Mouse (Mus musculus) left cerebral cortex, adult 9 months (tissue): Measurements from ENCODE around the gene Ager.

Experiments
- DNase-seq, 2 experiments: peaks; one replicate each; pipeline ENCODE4 v3.0.0; 2022; ENCODE audit warnings: low spot score in 2 of 2

Gene Ager

GRCm38 (mm10) chr17:34604511-34605237, 7.0 kb downstream of the Ager start:
- no peak for DNase-seq

- peak; percentile 91 to 97 for DNase-seq
Observed at GRCm38 (mm10) chr17:34605609-34606008, 7.9 kb downstream of the Ager start.

DNA sequence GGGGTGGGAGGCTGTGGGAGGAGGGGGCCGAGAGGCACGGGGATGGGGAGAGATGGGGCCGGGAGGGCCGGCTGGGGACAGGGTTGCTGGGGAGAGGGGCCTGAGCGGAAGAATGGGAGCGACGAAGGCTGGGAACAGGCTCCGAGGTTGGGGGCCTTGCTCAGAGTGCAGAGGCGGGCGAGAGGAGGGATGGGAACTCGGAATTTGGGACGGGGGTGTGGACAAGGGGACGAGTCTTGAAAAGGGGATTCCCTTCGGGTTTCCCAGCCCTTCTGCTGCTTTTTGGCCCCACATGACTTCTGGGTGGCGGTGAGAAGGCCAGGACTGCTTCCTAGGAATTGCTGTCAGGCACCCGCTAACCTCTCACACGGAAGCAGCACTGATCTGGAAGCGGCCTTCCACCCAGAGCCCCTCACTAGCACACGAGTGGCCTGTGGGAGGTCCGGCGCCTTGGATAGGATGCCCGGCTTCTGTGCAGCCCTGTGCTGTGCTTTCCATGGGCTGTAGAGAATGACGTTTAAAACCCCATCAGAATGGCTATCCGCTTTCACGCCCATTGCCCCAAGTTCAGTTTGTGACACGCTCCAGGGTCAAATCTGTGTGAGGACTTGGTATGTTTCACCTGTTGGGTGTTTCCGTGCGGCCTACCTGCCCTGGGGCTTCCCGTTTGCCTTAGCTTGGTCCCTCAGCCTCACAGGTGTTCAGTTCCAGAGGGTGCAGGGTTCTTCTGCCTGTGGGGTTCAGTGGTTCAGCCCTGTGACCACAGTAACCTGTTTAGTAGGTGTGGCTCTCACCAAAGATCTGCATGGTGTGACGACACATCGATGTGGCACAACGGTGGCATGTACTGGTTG, 8.8 kb downstream of the Ager start:
- no peak for DNase-seq

DNA sequence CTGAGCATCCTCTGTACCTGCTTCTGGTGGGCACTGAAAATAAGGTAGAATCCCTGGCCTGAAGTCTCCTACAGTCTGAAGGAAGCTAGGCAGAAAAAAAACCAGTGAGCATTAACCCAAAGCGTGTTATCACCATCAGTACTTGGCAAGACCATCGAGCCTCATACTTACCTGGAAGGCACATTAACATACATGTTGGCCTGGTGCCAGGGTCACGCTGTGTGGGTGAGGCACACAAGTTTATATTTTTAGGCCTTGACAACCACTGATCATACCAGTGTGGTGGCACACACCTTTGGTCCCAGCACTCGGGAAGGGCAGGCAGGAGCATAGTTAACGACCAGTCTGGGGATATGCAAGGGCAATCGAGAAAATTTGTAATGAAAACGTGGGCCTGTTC, 10.3 kb downstream of the Ager start:
- DNase-seq = no peak

GRCm38 (mm10) chr17:34611050-34611449, 13.4 kb downstream of the Ager start:
- DNase-seq = no peak

GRCm38 (mm10) chr17:34613054-34613645, 15.5 kb downstream of the Ager start:
- DNase-seq = no peak

GRCm38 (mm10) chr17:34613830-34614229, 16.2 kb downstream of the Ager start:
- DNase-seq = no peak

GRCm38 (mm10) chr17:34615871-34616270, 18.2 kb downstream of the Ager start, which contains the start of gene Egfl8:
Gene Egfl8 (minus strand): TSS chr17:34615971.
- DNase-seq = no peak

GRCm38 (mm10) chr17:34618999-34619398, 21.3 kb downstream of the Ager start:
- no peak for DNase-seq

DNA sequence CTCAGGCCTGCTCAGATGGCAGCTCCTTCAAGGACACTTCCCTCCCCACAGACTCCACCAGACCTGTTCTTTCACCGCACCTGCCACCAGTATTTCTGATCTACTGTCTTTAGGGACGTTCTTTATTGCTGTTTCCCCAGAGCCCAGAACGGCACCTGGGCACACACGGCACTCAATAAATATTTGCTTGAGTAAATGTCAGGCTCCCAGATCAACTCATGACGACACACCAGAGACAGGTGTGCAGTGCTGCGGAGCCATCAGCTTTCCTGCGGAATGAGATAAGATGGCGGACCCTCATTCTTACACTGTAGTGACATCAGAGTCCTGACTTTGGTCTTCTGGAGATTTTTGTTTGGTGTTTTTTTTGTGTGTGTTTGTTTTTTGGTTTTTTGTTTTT, 23.3 kb downstream of the Ager start:
- no peak for DNase-seq

- no peak for DNase-seq
Observed at GRCm38 (mm10) chr17:34623161-34623560, 25.5 kb downstream of the Ager start.

DNA sequence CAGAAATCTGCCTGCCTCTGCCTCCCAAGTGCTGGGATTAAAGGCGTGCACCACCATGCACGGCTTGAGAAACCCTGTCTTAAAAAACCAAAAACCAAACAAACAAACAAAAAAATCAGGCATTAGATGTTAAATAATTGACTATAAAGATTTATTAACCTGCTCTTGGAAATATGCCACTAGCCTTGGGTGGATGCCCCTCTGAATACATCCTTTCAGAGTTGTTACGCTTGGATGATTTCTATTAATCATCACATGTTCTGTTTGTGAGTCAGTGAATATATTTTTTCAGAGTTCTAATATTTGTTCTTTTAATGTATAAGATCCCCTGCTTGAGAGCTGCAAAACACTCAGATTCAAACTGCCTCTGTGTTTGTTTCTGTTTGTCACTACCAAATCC, 27.3 kb downstream of the Ager start:
- no peak for DNase-seq

GRCm38 (mm10) chr17:34626062-34626772, 28.6 kb downstream of the Ager start:
- no peak for DNase-seq

- DNase-seq = no peak
Observed at GRCm38 (mm10) chr17:34626773-34627092, 29.1 kb downstream of the Ager start.

GRCm38 (mm10) chr17:34627093-34627942, 29.7 kb downstream of the Ager start:
- peak in 1 of 2 experiments; percentile 87 for DNase-seq

DNA sequence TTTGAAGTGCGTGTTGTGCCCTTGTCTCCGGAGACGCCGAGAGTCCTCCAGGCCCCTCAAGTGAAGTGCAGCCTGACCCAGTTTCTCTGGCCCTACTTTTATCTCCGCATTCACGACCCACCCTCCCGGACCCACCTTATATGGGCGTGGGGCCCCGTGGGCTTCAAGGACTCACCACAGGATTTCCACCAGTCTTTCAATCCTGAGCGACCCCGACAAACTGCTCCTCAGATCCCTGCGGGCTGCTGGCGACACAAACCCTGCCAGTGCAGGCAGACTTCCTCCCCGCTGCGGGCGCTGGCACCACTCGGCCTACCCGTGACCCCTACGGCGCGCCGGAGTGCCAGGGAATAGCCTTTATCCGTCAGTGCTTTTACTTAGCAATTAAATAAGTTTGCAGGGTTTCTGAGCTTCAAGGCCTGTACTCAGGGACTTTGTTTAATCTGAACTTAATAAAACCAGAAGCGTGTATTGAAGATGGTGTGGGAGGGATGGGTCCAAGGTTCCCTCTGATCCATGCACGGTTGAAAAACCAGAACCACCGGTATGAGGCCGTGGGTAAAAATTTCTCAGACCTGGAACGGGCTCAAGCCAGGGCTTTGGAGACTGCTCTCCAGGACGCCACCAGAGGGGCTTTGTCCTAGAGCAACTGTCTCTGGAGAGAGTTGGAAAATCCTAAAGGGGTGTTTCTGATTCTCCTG, 30.4 kb downstream of the Ager start, which contains the start of gene Ppt2:
TSS of gene Ppt2 (minus strand) at position 568 of the 701 bp plus-strand sequence.
- DNase-seq = no peak

DNA sequence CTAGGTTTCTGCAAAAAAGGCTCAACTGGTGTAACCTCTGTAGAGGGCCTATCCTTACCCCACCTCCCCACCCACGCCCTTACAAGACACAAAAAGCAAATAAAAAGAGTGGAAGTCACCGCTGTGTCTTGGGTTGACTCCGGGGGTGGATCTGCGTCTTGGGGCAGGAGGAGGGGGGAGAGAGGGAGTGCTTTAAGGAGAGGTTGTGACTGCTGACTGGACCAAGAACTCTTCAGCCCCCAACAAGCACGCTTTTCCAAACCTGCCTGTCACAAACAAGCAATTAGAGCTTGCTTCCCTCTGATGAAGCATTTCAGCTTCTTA, 30.9 kb downstream of the Ager start:
- no peak for DNase-seq

- DNase-seq = peak in 1 of 2 experiments; percentile 75
Observed at GRCm38 (mm10) chr17:34629221-34629751, 31.6 kb downstream of the Ager start, which contains the start of gene Prrt1. Gene Prrt1 (plus strand): TSS chr17:34629533.

DNA sequence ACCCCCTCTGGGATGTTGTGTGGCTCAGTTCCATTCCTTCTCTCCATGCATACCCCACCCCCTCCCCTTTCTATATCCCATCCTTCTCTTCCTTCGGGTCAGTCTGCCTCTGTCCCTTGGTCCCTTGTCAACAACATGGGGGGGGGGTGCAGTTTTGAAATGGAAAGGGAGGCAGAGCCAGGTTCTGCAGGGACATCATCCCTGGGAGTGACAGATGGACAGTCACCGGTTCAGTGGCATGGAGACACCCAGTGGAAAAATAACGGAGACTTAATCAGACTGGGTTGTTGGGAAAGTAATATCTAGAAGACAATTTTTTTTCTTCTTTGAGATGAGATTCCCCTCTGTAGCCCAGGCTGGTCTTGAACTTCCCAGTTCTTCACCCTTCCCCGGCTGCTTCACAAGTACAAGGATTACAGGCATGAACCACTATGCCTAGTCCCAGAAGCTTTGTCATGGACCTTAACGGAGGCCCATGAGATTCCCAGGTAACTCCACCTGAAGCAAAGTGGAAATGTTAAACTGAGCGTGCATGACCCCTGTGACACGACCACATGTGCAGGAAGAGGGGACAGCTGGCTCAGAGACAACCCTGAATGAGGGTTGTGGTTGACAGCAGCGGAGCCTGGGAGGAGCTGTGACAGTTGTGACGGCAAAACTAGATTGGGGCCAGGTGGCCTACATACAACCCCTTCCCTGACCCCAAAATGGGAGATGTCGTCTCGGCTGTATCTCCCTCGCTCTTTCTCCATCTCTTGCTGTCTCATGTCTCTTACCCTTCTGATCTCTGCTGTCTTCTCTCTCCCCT, 32.3 kb downstream of the Ager start:
- DNase-seq = no peak
